Mouse (Mus musculus) kidney, postnatal 0 days (tissue): ENCODE measurements around the gene Tfpt. TPM values are rescaled to one million over a fixed set of nuclear protein-coding genes. Genes with fewer than 3 reads are reported as not detected.

Source experiments
- ATAC-seq: fragments of 200-750 bp; cut with Nextera tagmentation; replicated peaks from 2 replicates; pipeline ENCODE4 v1.8.0; 2017; ENCODE audit warnings: low read depth, moderate number of reproducible peaks, moderate TSS enrichment, moderate library complexity; ENCODE audit not compliant: low FRiP score
- DNase-seq: peaks from one replicate; pipeline ENCODE4 v3.0.0-alpha.2; 2016; ENCODE audit warnings: low spot score
- H3K27ac ChIP-seq: fragments of 300-500 bp; sonication (generic); 2 replicates; pipeline ENCODE4 v1.5.1; 2014; ENCODE audit warnings: mild to moderate bottlenecking
- H3K27me3 ChIP-seq: fragments of 300-500 bp; sonication (generic); 2 replicates; pipeline ENCODE4 v1.6.1; 2014; ENCODE audit warnings: low read length, mixed read lengths; ENCODE audit not compliant: insufficient read depth
- H3K36me3 ChIP-seq: fragments of 300-500 bp; sonication (generic); 2 replicates; pipeline ENCODE4 v1.6.1; 2014; ENCODE audit warnings: low read length, mixed read lengths; ENCODE audit not compliant: insufficient read depth
- H3K4me1 ChIP-seq: fragments of 300-500 bp; sonication (generic); replicated peaks from 2 replicates; pipeline ENCODE4 v1.6.1; 2014; ENCODE audit warnings: antibody characterized with exemption, low read length, mixed read lengths; ENCODE audit not compliant: insufficient read depth
- H3K4me2 ChIP-seq: fragments of 300-500 bp; sonication (generic); 2 replicates; pipeline ENCODE4 v1.6.1; 2014; ENCODE audit warnings: mild to moderate bottlenecking, low read length, moderate library complexity, mixed read lengths
- H3K4me3 ChIP-seq: fragments of 300-500 bp; sonication (generic); replicated peaks from 2 replicates; pipeline ENCODE4 v1.5.1; 2014; ENCODE audit warnings: low read depth, low read length
- H3K9ac ChIP-seq: fragments of 300-500 bp; sonication (generic); 2 replicates; pipeline ENCODE4 v1.6.1; 2014; ENCODE audit warnings: low read depth, low read length
- H3K9me3 ChIP-seq: fragments of 300-500 bp; sonication (generic); replicated peaks from 2 replicates; pipeline ENCODE4 v1.6.1; 2016; ENCODE audit warnings: low read length, inconsistent platforms, mixed read lengths
- CTCF ChIP-seq: IDR thresholded peaks from 2 replicates; pipeline ENCODE4 v1.5.1; 2016; ENCODE audit warnings: antibody characterized with exemption, low read depth, mild to moderate bottlenecking, moderate library complexity
- WGBS: fragments of 180-500 bp; shearing (Covaris S2); extraction: QIAGEN DNeasy Blood & Tissue Kit; methylation state at CpG from one replicate; pipeline ENCODE4 v1.1.7; 2014; 5-methylcytosine and 5-hydroxymethylcytosine counted together
- polyA plus RNA-seq: library from polyadenylated mRNA; unstranded; fragments of >200 nt; fragmentation: Nextera tagmentation; extraction: Ambion mirVana; gene quantifications from 2 replicates; pipeline ENCODE4 v1.2.1, GENCODE M21; 2015

Gene Tfpt
- polyA plus RNA-seq, 1 experiment from 2014 or later, result 19.3 TPM

DNA sequence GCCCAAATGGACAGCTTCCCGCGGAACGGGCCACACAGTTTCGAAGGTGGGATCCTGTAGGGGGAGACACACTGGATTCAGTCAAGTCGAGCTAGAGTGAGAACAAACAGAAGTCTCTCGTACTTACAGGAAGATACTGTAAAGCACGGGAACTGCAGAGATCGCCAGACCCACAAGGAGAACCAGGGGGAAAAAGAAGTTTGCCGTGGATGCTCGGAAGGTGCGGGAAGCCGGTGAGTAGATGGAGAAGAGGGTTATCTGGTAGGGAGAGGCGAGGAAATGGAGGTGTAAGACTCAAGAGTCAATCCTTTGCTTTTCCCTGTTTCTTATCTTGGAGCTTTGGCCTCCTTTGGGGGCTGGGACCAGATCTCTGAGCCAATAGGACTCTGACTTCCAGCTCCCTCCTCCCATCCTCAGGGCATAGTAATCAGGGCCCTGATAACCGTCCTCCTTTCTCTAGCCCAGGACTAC lies 37.2 kb upstream of the Tfpt start:
- DNase-seq, result peak; percentile 51
- Histone ChIP-seq H3K27ac (0 out of 2 replicates have a peak overlapping the region, but pooled peaks have one; percentile 31), H3K27me3 (no peaks in the 10 kb centered on the region), H3K36me3 (peaks cover 9% of the 10 kb centered on the region; the same call in 1 of the 2 replicates), H3K4me1 (peaks cover 13% of the 10 kb centered on the region), H3K9me3 (no peaks in the 10 kb centered on the region), H3K4me3 (peak overlapping the region; percentile 1; the same call in 1 of the 2 replicates), H3K4me2 (peak overlapping the region; percentile 34), H3K9ac (peak overlapping the region; percentile 40; the same call in 1 of the 2 replicates)
- no peak for ATAC-seq
- 25% methylated on average over 14 of the region's 14 CpGs for WGBS
- peak; percentile 47 for TF ChIP-seq CTCF

DNA sequence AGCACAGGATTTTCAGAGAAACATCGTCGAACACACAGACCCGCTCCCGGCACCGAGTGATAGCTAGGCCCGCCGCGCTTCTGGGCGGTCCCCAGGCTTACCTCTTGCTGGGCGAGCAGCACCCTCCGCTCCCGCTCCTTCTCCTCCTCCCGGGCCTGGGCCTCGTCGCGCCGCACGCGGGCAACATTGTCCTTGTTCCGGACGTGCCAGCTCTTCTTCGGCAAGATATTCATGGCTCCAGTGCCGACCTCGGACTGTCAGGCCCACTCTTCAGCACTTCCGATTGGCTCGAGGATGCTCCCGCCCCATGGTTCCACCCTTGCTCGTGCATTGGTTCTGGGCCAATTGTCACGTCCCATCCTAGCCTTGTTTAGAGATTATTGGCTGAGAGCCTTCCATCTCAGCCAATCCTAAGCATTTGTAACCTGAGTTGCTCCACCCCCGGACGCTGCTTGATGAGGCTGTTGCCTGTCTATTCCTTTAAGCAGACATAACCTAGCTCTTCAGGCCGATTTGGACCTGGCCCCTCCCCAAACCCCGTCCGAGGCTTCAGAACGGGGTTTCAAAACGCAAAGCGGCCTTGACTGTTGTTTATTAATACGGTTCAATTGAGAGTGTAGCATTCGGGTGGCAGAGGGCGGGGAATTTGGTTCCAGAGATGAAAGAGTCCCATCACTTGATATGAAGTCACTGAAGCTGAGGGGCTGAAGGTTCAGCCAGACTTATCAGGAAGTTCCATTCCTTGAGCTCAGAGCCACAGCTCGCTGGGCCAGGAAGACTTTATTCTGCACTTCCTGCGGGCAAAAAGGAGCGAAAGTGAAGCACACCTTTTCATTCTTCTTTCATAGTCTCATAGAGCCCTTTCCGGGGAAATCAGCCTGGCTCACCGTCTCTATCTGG lies 35.7 kb upstream of the Tfpt start, which contains the start of gene Leng1:
Leng1 (minus strand) TSS at position 626 of the 900 bp plus-strand sequence.
- Histone ChIP-seq H3K27ac (peak within 1 kb of the TSS; percentile 89), H3K27me3 (no peaks in the 10 kb centered on the region), H3K4me3 (peak within 1 kb of the TSS; percentile 73), H3K36me3 (peaks cover 15% of the 10 kb centered on the region), H3K4me1 (peaks cover 13% of the 10 kb centered on the region), H3K9me3 (no peaks in the 10 kb centered on the region), H3K9ac (peak within 1 kb of the TSS; percentile 79), H3K4me2 (peak within 1 kb of the TSS; percentile 85)
- DNase-seq, result peak; percentile 99
- TF ChIP-seq CTCF, result no peak
- 3% methylated on average over 44 of the region's 45 CpGs for WGBS
- peak; percentile 99 for ATAC-seq

DNA sequence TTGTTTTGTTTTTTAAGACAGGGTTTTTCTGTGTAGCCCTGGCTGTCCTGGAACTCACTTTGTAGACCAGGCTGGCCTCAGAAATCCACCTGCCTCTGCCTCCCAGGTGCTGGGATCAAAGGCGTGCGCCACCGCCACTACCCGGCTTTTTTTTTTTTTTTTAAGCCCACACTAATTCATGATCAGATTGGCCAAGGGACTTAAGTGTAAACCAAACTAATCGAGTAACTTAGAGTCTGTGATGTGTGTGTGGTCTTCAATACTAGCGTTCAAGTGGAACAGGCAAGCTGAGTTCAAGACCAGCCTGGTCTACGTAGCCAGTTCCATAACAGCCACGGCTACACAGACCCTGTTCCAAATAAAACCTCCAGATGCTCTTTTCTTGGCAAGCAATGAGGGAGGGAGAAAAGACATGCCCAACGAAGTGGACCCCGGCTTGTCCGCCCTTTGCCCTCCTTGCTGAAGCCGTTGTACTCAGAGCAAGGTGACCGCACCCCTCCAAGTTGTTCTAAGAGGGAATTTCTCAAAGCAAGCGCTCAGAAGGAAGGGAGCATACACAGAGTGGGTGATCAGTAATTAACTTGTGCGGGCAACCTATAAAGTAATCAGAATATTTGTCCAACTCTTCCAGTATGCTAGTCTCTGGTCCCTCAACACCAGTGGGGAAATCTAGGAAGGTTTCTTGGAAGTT lies 34.9 kb upstream of the Tfpt start:
- Histone ChIP-seq H3K27me3 (no peaks in the 10 kb centered on the region), H3K36me3 (peaks cover 20% of the 10 kb centered on the region), H3K4me1 (peaks cover 13% of the 10 kb centered on the region), H3K9ac (peak overlapping the region; percentile 79), H3K4me3 (peak overlapping the region; percentile 73), H3K4me2 (peak overlapping the region; percentile 85), H3K27ac (peak overlapping the region; percentile 89), H3K9me3 (no peaks in the 10 kb centered on the region)
- WGBS, result 29% methylated on average over 15 of the region's 15 CpGs
- TF ChIP-seq CTCF, result no peak
- DNase-seq (peak; percentile 51), ATAC-seq (peak; percentile 38)

DNA sequence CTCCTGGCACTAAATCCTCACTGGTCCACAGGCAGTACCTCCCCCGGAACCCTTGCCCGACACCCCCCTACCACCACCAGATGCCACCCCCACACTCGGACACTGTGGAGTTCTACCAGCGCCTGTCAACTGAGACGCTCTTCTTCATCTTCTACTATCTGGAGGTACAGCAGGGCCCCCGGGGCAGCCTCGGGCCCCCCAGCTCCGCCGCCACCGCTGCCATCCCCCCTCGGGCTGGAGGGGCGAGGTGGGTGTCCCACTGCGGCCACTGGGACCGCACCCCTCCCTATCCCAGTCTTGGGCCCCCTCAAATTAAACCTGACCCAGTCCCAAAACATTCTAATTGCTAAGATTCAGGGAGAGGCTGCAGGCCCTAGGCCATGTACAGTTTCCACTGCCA lies 28.8 kb upstream of the Tfpt start:
- DNase-seq (no peak), ATAC-seq (no peak)
- H3K4me2 ChIP-seq, result no peak overlapping the region
- H3K4me1 ChIP-seq, result peaks cover 1% of the 10 kb centered on the region; the same call in 1 of the 2 replicates
- WGBS, result 89% methylated on average over 14 of the region's 14 CpGs
- TF ChIP-seq CTCF, result no peak
- H3K27ac ChIP-seq, result no peak overlapping the region
- no peak overlapping the region for H3K4me3 ChIP-seq
- H3K9ac ChIP-seq, result no peak overlapping the region
- no peaks in the 10 kb centered on the region for H3K9me3 ChIP-seq
- H3K36me3 ChIP-seq, result peaks cover 73% of the 10 kb centered on the region
- no peaks in the 10 kb centered on the region for H3K27me3 ChIP-seq

DNA sequence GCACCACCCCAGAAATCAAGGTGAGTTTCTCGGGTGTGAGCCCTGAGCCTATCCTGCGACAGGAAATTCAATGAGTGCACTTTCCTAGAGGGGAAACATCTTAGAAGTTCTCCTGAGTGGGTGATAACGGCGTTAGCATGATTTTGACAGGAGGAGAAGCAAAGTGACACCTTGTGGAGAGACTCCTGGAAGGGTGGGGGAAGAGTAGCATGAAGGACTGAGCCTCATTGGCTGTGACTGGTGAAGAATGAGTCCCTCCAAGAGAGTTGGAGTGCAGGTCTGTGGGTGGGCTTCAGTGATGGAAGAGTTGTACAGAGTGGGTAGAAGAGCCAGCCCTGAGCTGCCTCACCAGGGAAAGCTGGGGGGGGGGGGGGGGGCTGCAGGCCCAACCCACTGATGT lies 27.2 kb upstream of the Tfpt start:
- Histone ChIP-seq H3K27me3 (no peaks in the 10 kb centered on the region), H3K27ac (no peak overlapping the region), H3K4me2 (no peak overlapping the region), H3K36me3 (peaks cover 80% of the 10 kb centered on the region), H3K4me3 (no peak overlapping the region), H3K4me1 (no peaks in the 10 kb centered on the region), H3K9me3 (no peaks in the 10 kb centered on the region), H3K9ac (no peak overlapping the region)
- no peak for DNase-seq
- no peak for TF ChIP-seq CTCF
- 89% methylated on average over 4 of the region's 4 CpGs for WGBS
- ATAC-seq, result no peak

DNA sequence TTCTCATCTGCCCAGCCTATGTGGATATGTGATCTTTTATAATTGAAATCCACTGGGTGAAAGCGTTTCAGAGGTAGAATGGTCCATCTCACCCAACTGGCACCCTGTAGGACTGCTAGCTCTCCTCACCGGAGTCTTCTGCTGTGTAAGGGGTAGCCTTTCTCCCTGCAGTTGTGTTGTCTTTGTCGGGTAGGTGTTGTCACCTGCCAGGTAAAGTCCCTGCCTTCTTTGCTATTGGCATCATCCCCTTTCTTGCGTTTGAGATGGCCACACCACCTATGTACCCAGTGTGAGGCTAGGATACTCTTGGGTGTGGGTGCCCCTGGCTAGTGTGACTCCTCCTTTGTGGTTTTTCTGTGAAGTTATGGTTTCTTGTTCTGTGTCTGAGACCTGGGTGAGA lies 16.9 kb upstream of the Tfpt start:
- Histone ChIP-seq H3K9ac (peak overlapping the region; percentile 98), H3K4me1 (peaks cover 26% of the 10 kb centered on the region), H3K4me3 (peak overlapping the region; percentile 85), H3K36me3 (peaks cover 14% of the 10 kb centered on the region), H3K27me3 (no peaks in the 10 kb centered on the region), H3K9me3 (no peaks in the 10 kb centered on the region), H3K27ac (0 out of 2 replicates have a peak overlapping the region, but pooled peaks have one; percentile 3), H3K4me2 (peak overlapping the region; percentile 71)
- ATAC-seq (no peak), DNase-seq (no peak)
- no peak for TF ChIP-seq CTCF
- 52% methylated on average over 4 of the region's 4 CpGs for WGBS
